Mouse (Mus musculus) CH12.LX (cell line): ENCODE measurements around the gene Hcar2.

Experiments used
- EP300 ChIP-seq: IDR thresholded peaks from 2 replicates; pipeline ENCODE4 v1.6.1; 2011; ENCODE audit warnings: low read length, improper control_type of control experiment
- MAX ChIP-seq: IDR thresholded peaks from 2 replicates; pipeline ENCODE4 v1.6.1; 2011; ENCODE audit warnings: low read length, improper control_type of control experiment
- PAX5 ChIP-seq: IDR thresholded peaks from 2 replicates; pipeline ENCODE4 v1.6.1; 2012; ENCODE audit warnings: low read length, inconsistent platforms, mixed read lengths
- POLR2A ChIP-seq: IDR thresholded peaks from 2 replicates; pipeline ENCODE4 v1.6.1; 2011; ENCODE audit warnings: low read depth, mild to moderate bottlenecking, improper control_type of control experiment, low read length
- UBTF ChIP-seq: IDR thresholded peaks from 2 replicates; pipeline ENCODE4 v1.6.1; 2012; ENCODE audit warnings: low read depth, mild to moderate bottlenecking, inconsistent platforms, low read length, improper control_type of control experiment, moderate library complexity
- USF1 ChIP-seq: IDR thresholded peaks from 2 replicates; pipeline ENCODE4 v1.6.1; 2014; ENCODE audit warnings: low read depth, mild to moderate bottlenecking, inconsistent platforms, low read length, improper control_type of control experiment
- USF2 ChIP-seq: conservative IDR thresholded peaks from 2 replicates; pipeline ENCODE4 v1.6.1; 2011; ENCODE audit warnings: low read depth, low read length, improper control_type of control experiment
- ZC3H11A ChIP-seq: IDR thresholded peaks from 2 replicates; pipeline ENCODE4 v1.6.1; 2012; ENCODE audit warnings: low read depth, mild to moderate bottlenecking, inconsistent platforms, low read length, improper control_type of control experiment

GRCm38 (mm10) chr5:123822706-123823105, 42.6 kb downstream of the Hcar2 start:
- no peak for TF ChIP-seq POLR2A
- TF ChIP-seq ZC3H11A, result no peak
- TF ChIP-seq PAX5, result no peak
- no peak for TF ChIP-seq UBTF
- no peak for TF ChIP-seq USF2
- TF ChIP-seq MAX, result no peak
- TF ChIP-seq USF1, result no peak
- TF ChIP-seq EP300, result no peak
